22 mouse cellular contexts compared by ENCODE assay signal in the genomic region with DNA sequence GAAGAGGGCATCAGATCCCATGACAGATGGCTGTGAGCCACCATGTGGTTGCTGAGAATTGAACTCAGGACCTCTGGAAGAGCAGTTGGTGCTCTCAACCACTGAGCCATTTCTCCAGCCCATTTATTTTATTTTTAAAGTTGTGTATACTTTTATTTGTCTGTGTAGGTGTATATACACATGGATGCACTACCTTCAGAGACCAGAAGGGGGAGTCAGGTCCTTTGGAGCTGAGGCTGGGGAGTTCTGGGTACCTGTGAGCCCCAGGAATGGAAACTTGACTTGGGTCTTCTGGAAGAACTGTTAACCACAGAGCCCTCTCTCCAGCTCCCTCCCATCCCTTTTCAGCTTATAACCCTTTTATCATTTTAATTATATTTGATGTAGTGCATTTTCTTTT.
DNase-seq lines count a peak whose midpoint lies in the region; ATAC-seq and TF ChIP-seq lines count a peak whose summit lies in the region.
"Had no signal": no experiment of that assay in that cellular context is flagged by ENCODE, and none has a peak within 500 bp of the region (broad histone marks: within the 10 kb centered on the region; RNA-seq: fewer than 3 reads in every experiment).

No protein-coding gene starts in this region.

- peak; percentile 14; the same call in 1 of the 2 replicates for TF ChIP-seq CTCF in kidney, postnatal 0 days (IDR thresholded peaks at IDR 0.05; ENCODE audit: low read depth)
- peak; percentile 29; the same call in 1 of the 2 replicates for TF ChIP-seq CTCF in midbrain, postnatal 0 days (IDR thresholded peaks at IDR 0.05)

- DNase-seq in kidney, postnatal 0 days (ENCODE audit: low spot score), result no peak
- no peak for DNase-seq in kidney, adult 11 months
- DNase-seq in midbrain, postnatal 0 days (ENCODE audit: low spot score), result no peak
- DNase-seq in NIH3T3 (ENCODE audit: low read depth), result peak; percentile 40
- no peak for DNase-seq in frontal cortex, adult 2 months (ENCODE audit: extremely low spot score in 1 of 2, low spot score in 1 of 2)
- DNase-seq in kidney, postnatal 36 days, result no peak
- DNase-seq: adrenal gland, postnatal 14 days; cerebellum, adult 11-12 months; gastrocnemius, postnatal 36 days; heart, postnatal 10 days; lung, adult 18-20 months; thymus, postnatal 36 days had no signal

- ATAC-seq in kidney, postnatal 0 days (replicated peaks; ENCODE audit: low FRiP score, low read depth), result no peak
- ATAC-seq in midbrain, postnatal 0 days (ENCODE audit: low FRiP score), result no peak
- no peak for ATAC-seq in midbrain, embryonic 15.5 days (replicated peaks)
- ATAC-seq: inflammation-experienced regulatory T-cells, adult 6 months had no signal

- no peaks in the 10 kb centered on the region for H3K9me3 ChIP-seq in kidney, postnatal 0 days (replicated peaks; ENCODE audit: low read length)
- no peaks in the 10 kb centered on the region for H3K9me3 ChIP-seq in midbrain, postnatal 0 days (ENCODE audit: low read length)
- H3K9me3 ChIP-seq in midbrain, embryonic 15.5 days, result no peaks in the 10 kb centered on the region
- H3K9me3 ChIP-seq: embryonic facial prominence, embryonic 10.5 days; forebrain, embryonic 12.5 days; heart, embryonic 10.5 days; hindbrain, embryonic 12.5 days; neural tube, embryonic 13.5 days had no signal

- H3K4me1 ChIP-seq in kidney, postnatal 0 days (replicated peaks; ENCODE audit: insufficient read depth, low read length), result no peaks in the 10 kb centered on the region
- peaks cover 7% of the 10 kb centered on the region; the same call in 1 of the 2 replicates for H3K4me1 ChIP-seq in midbrain, postnatal 0 days (ENCODE audit: insufficient read depth, low read length)
- peaks cover 12% of the 10 kb centered on the region for H3K4me1 ChIP-seq in midbrain, embryonic 15.5 days

- H3K27ac ChIP-seq in kidney, postnatal 0 days, result no peak overlapping the region
- H3K27ac ChIP-seq in midbrain, postnatal 0 days (ENCODE audit: low read depth, low read length), result no peak overlapping the region
- no peak overlapping the region for H3K27ac ChIP-seq in midbrain, embryonic 15.5 days
- H3K27ac ChIP-seq: embryonic facial prominence, embryonic 10.5 days; forebrain, embryonic 12.5 days; heart, embryonic 10.5 days; hindbrain, embryonic 12.5 days; macrophage; neural tube, embryonic 13.5 days had no signal

- no peak overlapping the region for H3K9ac ChIP-seq in kidney, postnatal 0 days (ENCODE audit: low read depth, low read length)
- H3K9ac ChIP-seq in midbrain, postnatal 0 days (replicated peaks; ENCODE audit: low read length, poor library complexity, severe bottlenecking), result no peak overlapping the region
- H3K9ac ChIP-seq in midbrain, embryonic 15.5 days, result no peak overlapping the region
- H3K9ac ChIP-seq: forebrain, embryonic 12.5 days; hindbrain, embryonic 12.5 days; neural tube, embryonic 13.5 days had no signal

- H3K4me2 ChIP-seq in kidney, postnatal 0 days (ENCODE audit: low read length), result no peak overlapping the region
- no peak overlapping the region for H3K4me2 ChIP-seq in midbrain, postnatal 0 days (ENCODE audit: low read depth, low read length, poor library complexity, severe bottlenecking)
- no peak overlapping the region for H3K4me2 ChIP-seq in midbrain, embryonic 15.5 days
- H3K4me2 ChIP-seq: forebrain, embryonic 12.5 days; hindbrain, embryonic 12.5 days; midbrain, embryonic 11.5 days; neural tube, embryonic 13.5 days had no signal

- H3K27me3 ChIP-seq in kidney, postnatal 0 days (ENCODE audit: insufficient read depth, low read length), result no peaks in the 10 kb centered on the region
- no peaks in the 10 kb centered on the region for H3K27me3 ChIP-seq in midbrain, postnatal 0 days (ENCODE audit: insufficient read depth, low read length)
- no peaks in the 10 kb centered on the region for H3K27me3 ChIP-seq in midbrain, embryonic 15.5 days (replicated peaks)
- H3K27me3 ChIP-seq: CH12.LX; forebrain, embryonic 12.5 days; hindbrain, embryonic 12.5 days; neural tube, embryonic 13.5 days had no signal

- H3K4me3 ChIP-seq in kidney, postnatal 0 days (replicated peaks; ENCODE audit: low read depth, low read length), result no peak overlapping the region
- H3K4me3 ChIP-seq in midbrain, postnatal 0 days (ENCODE audit: low read depth, low read length), result no peak overlapping the region
- H3K4me3 ChIP-seq in midbrain, embryonic 15.5 days, result no peak overlapping the region
- H3K4me3 ChIP-seq: embryonic facial prominence, embryonic 10.5 days; forebrain, embryonic 12.5 days; heart, embryonic 10.5 days; hindbrain, embryonic 12.5 days; neural tube, embryonic 13.5 days had no signal

- H3K36me3 ChIP-seq in kidney, postnatal 0 days (ENCODE audit: insufficient read depth, low read length), result no peaks in the 10 kb centered on the region
- H3K36me3 ChIP-seq in midbrain, postnatal 0 days (ENCODE audit: insufficient read depth, low read length), result peaks cover 3% of the 10 kb centered on the region
- no peaks in the 10 kb centered on the region for H3K36me3 ChIP-seq in midbrain, embryonic 15.5 days (replicated peaks)
